Mouse (Mus musculus) intestine, embryonic 16.5 days (tissue): ENCODE measurements around the gene Traf3ip1. TPM values are rescaled to one million over a fixed set of nuclear protein-coding genes. Genes with fewer than 3 reads are reported as not detected.

ENCODE experiments used
- polyA plus RNA-seq: library from polyadenylated mRNA; unstranded; fragments of >200 nt; fragmentation: Nextera tagmentation; extraction: Ambion mirVana; gene quantifications from 2 replicates; pipeline ENCODE4 v1.2.1, GENCODE M21; 2015

Gene Traf3ip1
- polyA plus RNA-seq, 1 experiment from 2014 or later = 6.7 TPM

Other genes starting within 250 kb of the Traf3ip1 start
- gene Ube2f, start 244.3 kb upstream of the Traf3ip1 start, polyA plus RNA-seq = 58.5 and 68.8 TPM in 2 replicates
- 27.4 and 28.6 TPM in 2 replicates for gene Scly, start 196.3 kb upstream of the Traf3ip1 start, polyA plus RNA-seq
- 0.07 and 0.09 TPM in 2 replicates for gene Espnl, start 172.6 kb upstream of the Traf3ip1 start, polyA plus RNA-seq
- 0.37 and 0.38 TPM in 2 replicates for gene Klhl30, start 143.6 kb upstream of the Traf3ip1 start, polyA plus RNA-seq
- gene Erfe, start 128.2 kb upstream of the Traf3ip1 start, polyA plus RNA-seq = 7.1 and 9.0 TPM in 2 replicates
- gene Ilkap, start 95.8 kb upstream of the Traf3ip1 start, polyA plus RNA-seq = 102 and 112 TPM in 2 replicates
- gene Hes6, start 80.6 kb upstream of the Traf3ip1 start, polyA plus RNA-seq = 98.7 and 105 TPM in 2 replicates
- 8.9 and 11.7 TPM in 2 replicates for gene Per2, start 35.3 kb upstream of the Traf3ip1 start, polyA plus RNA-seq
- 3.1 and 3.4 TPM in 2 replicates for gene Asb1, start 45.9 kb downstream of the Traf3ip1 start, polyA plus RNA-seq